Mouse (Mus musculus) cerebellum, postnatal 10 days (tissue): ENCODE results near the gene Ndufb5.
A peak's percentile ranks its signal among the peaks of the same experiment; 100 is the strongest.
"Not testable (repeated sequence)": the region's sequence is repeated elsewhere in the genome, so short reads cannot be mapped to it uniquely, and the experiment has no call there.

Source experiments
- DNase-seq, 2 experiments: peaks; one replicate each; pipeline ENCODE4 v3.0.0; 2021; ENCODE audit warnings: mixed read lengths in 2 of 2

Ndufb5 gene

GRCm38 (mm10) chr3:32727861-32728260 lies 8.9 kb upstream of the Ndufb5 start:
- no peak for DNase-seq

- no peak for DNase-seq
Measured at GRCm38 (mm10) chr3:32737172-32737655, 424 bp downstream of the Ndufb5 start, which contains the start of gene Mrpl47. Gene Mrpl47, minus strand, starts transcription at chr3:32737605.

- DNase-seq: no peak
Measured at GRCm38 (mm10) chr3:32738549-32738948, 1.8 kb downstream of the Ndufb5 start.

GRCm38 (mm10) chr3:32742276-32742780 lies 5.5 kb downstream of the Ndufb5 start:
- DNase-seq: no peak

GRCm38 (mm10) chr3:32745001-32745400 lies 8.2 kb downstream of the Ndufb5 start:
- DNase-seq: no peak

GRCm38 (mm10) chr3:32745426-32745825 lies 8.6 kb downstream of the Ndufb5 start:
- not testable (repeated sequence) for DNase-seq

- DNase-seq: no peak
Measured at GRCm38 (mm10) chr3:32748384-32748783, 11.6 kb downstream of the Ndufb5 start.

- peak; percentile 10 to 47 for DNase-seq
Measured at GRCm38 (mm10) chr3:32749820-32750579, 13.2 kb downstream of the Ndufb5 start.

GRCm38 (mm10) chr3:32754384-32754915 lies 17.7 kb downstream of the Ndufb5 start:
- no peak for DNase-seq

GRCm38 (mm10) chr3:32759212-32759611 lies 22.4 kb downstream of the Ndufb5 start:
- DNase-seq: no peak

- no peak for DNase-seq
Measured at GRCm38 (mm10) chr3:32762962-32763361, 26.2 kb downstream of the Ndufb5 start.

GRCm38 (mm10) chr3:32763902-32764301 lies 27.1 kb downstream of the Ndufb5 start:
- peak; percentile 17 to 31 for DNase-seq

GRCm38 (mm10) chr3:32770781-32771180 lies 34.0 kb downstream of the Ndufb5 start:
- no peak for DNase-seq
